Mouse (Mus musculus) kidney, adult 2 months (tissue): Measurements from ENCODE around the gene Acsf3.

Experiments
- CTCF ChIP-seq: fragments of 200-500 bp; conservative IDR thresholded peaks from 2 replicates; pipeline ENCODE4 v1.5.1; 2011; ENCODE audit warnings: low read depth, mild to moderate bottlenecking, control low read depth, low read length, moderate library complexity, mixed read lengths; ENCODE audit not compliant: insufficient read depth, insufficient read length
- POLR2A ChIP-seq: fragments of 200-500 bp; IDR thresholded peaks from one replicate; pipeline ENCODE4 v1.6.1; 2011; ENCODE audit warnings: low read depth, low read length, control low read depth

GRCm38 (mm10) chr8:122810376-122810775 lies 35.1 kb downstream of the Acsf3 start:
- no peak for TF ChIP-seq POLR2A
- TF ChIP-seq CTCF = no peak
